Mouse (Mus musculus) E14TG2a.4 (cell line): Measurements from ENCODE around the gene Arl5b.

Source experiments
- CTCF ChIP-seq: conservative IDR thresholded peaks from 2 replicates; pipeline ENCODE4 v1.5.1; 2014; ENCODE audit warnings: low read length
- POU5F1 ChIP-seq: IDR thresholded peaks from 2 replicates; pipeline ENCODE4 v1.6.1; 2014; ENCODE audit warnings: low read length, borderline replicate concordance

DNA sequence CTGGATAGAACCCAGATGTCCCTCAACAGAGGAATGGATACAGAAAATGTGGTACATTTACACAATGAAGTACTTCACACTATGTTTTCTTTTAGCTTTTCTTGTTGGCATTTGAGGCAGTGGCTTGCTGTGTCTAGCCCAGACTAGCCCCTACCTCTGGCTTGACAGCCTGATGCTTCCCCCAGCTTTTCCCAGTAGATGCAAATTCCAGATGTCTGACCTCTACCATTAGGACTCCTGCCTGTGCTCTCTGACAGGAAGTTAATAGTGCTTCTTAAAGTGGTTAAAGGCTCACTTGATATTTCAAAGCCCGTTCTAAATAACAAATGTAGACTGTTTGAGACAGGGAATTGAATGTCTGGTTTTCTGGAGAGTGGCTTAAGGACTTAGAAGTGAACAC, 14.6 kb downstream of the Arl5b start:
- TF ChIP-seq CTCF: no peak
- TF ChIP-seq POU5F1: no peak
